Mouse (Mus musculus): Measurements from ENCODE around the gene Tmem95.

The Tmem95 gene

GRCm38 (mm10) chr11:69910781-69911560 lies 33.2 kb upstream of the Tmem95 start:
- no peak for DNase-seq

GRCm38 (mm10) chr11:69910177-69910576 lies 32.4 kb upstream of the Tmem95 start:
- DNase-seq = no peak

GRCm38 (mm10) chr11:69909174-69909573 lies 31.4 kb upstream of the Tmem95 start:
- no peak for DNase-seq

DNA sequence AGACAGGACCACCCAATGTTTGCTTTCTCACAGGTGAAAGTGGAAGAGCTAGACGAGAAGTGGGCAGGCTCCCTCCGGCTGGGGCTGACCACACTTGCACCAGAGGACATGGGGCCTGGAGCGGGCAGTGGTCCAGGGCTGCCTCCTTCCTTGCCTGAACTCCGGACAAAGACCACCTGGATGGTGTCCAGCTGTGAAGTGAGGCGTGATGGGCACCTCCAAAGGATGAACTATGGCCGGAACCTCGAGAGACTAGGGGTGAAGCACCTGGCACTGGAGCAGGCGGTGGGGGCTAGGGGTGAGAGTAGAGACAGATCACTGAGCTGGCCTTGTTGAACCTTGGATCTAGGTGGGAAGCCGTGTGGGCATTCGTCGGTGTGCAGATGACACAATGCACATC lies 30.8 kb upstream of the Tmem95 start:
- DNase-seq = peak in 1 of 2 experiments; percentile 45

DNA sequence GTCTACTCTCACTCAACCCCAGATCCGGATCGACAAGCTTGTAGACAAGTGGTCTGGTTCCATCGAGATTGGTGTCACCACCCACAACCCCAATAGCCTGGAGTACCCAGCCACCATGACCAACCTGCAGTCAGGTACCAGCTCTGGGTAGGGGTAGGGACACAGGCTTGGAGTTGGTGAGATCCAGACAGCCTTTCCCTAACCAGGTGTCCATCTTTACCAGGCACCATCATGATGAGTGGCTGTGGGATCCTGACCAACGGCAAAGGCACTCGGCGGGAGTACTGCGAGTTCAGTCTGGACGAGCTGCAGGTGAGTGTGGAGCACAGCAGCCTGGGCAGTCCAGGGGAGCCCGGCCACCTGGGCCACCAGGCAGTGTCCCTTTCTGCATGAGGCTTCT lies 26.5 kb upstream of the Tmem95 start:
- no peak for DNase-seq

DNA sequence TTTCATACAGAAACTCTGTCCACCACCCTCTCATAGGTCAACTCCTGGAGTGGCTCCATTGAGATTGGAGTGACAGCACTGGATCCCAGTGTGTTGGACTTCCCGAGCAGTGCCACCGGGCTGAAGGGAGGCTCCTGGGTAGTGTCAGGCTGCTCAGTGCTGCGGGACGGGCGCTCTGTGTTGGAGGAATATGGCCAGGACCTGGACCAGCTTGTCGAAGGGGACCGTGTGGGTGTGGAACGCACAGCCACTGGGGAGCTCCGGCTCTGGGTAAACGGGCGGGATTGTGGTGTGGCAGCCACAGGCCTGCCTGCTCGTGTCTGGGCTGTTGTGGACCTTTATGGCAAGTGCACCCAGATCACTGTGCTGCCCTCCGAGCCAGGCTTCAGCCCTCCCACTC lies 25.2 kb upstream of the Tmem95 start:
- DNase-seq = no peak

DNA sequence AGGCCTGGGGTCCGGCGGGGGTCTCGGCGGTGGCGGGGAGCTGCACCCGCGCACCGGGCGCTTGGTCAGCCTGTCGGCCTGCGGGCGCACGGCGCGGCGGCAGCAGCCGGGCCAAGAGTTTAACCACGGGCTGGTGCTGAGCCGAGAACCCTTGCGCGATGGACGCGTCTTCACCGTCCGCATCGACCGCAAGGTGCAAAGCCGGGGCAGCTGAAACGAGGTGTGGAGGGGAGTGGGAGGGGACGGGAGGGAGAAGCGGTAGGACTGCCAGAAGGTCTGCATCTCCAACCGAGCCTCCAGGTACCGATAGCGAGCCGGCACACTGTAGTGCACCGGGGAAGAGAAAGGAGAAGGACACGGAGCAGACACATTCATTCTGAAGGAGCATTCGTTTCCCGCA lies 24.2 kb upstream of the Tmem95 start:
- peak; percentile 63 to 64 for DNase-seq

- peak; percentile 93 to 94 for DNase-seq
These were observed 23.6 kb upstream of the Tmem95 start for GRCm38 (mm10) chr11:69901406-69901846.

DNA sequence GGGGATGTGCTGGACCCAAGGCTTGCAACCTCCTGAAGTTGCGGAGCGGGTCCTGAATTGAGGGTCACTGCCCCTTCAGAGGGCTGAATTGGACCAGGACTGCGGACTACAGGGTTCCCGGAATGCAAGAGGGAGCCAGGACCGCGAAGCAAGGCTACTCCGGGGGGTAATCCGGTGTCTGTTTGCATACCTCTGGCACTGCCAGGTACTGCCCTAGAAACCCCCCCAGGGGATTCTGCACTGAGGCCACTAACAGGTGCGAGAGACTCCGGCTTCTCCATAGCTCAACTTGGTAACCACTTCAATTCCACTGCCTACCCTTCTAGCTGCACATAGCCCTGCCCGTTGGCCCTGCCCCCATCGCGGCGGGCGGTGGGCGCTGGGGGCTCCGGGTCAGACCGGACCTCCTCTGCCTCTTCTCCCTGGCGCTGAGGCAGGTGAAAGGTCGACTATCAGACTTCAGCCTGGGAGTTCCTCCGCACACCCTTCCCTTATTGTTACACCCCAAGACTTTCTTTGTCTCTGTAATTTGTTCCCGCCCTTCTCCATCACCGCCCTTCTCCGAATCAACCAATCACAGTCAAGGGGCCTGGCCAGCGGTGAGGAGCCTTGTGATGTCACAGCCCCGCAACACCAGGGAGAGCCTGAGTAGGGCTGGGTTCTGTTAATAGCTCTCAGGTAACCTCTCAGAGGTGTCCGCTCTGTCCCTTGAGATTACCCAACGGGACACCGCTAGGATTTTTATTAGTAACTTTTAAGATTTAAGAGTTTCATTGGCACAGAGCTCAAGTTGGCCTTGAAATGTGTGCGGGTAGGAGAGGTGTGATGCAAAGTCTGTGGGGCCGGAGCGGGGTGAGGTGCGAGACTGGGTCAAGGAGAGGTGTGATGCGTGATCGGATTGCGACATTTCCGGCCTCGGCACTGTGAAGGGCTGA lies 22.9 kb upstream of the Tmem95 start, which contains the start of the genes 2810408A11Rik and Neurl4:
Gene 2810408A11Rik, minus strand, starts transcription at position 517 of the 935 bp plus-strand sequence.
Gene Neurl4, plus strand, starts transcription at position 602 of the 935 bp plus-strand sequence.
- peak; percentile 87 to 91 for DNase-seq

- DNase-seq = no peak
These were observed 22.1 kb upstream of the Tmem95 start for GRCm38 (mm10) chr11:69899870-69900269.

DNA sequence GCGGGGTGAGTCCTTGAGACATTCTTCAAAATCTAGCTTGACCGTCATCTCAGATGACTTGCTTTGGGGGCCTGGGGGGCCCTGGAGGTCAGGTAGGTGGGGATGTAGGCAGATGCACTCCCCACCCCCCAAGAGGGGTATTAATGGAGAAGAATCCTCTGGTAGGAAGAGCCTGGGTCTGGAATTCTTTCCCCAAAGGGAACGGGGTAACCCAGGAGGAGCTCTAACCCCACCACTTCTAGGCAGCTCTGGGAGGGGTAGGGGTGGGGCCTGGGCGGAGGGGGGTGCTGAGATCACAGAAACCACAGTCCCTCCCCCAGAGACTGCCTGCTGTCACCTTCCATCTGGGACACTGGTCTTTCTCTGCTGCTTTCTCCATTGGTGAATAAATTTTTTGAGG lies 17.5 kb upstream of the Tmem95 start, which contains the start of gene Acap1:
Gene Acap1, minus strand, starts transcription at position 249 of the 400 bp plus-strand sequence.
- DNase-seq = no peak

DNA sequence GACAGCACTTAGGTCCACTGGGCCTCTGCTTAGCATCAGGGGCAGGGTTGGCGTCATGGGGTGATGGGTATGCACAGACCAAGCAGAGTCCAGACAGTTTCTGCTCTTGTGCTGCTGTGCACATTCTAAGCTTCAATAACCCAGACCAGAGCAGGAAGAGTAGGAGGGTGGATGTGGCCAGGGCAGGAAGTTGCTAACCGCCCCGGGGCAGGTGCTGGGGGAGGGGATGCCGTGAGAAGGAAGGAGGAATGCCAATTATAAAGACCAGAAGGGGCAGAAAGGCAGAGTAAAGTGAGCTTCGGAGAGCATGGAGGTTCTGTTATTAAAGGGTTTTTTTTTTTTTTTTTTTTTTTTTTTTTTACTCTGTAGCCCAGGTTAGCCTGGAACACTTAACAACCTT lies 16.9 kb upstream of the Tmem95 start:
- no peak for DNase-seq

- DNase-seq = no peak
These were observed 13.7 kb upstream of the Tmem95 start for GRCm38 (mm10) chr11:69891482-69891881.

DNA sequence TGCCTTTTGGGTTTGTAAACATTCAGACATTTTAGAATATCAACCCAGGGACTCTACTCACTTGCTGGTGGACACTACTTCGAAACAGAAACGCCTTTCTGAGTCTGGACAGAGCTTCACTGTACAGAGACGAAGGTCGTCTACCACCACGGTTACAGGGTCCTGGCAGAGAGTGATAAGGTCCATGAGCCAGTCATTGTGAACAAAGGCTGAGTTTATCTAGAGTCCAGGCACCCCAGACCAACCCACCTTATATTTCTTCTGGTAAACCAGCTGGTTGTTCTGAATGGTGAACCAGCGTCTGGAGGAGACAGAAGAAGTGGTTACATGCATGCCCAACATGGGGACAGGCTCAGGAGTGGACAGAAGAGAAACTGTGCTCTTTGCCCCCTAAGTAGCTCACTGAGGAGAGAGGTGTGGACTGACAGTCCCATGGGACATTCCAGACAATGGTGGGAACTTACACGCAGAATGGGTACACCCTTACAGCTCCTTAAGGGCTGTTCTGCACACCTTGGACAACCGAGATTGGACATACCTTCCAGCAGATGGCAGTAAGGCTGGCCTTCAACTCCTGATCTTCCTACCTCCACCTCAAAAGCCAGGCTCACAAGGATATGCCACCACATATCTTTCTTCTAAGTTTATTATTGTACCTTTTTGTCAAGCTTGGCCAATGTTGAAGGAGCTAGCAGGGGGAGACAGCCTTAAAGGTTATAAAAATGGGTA lies 9.3 kb upstream of the Tmem95 start:
- no peak for DNase-seq

DNA sequence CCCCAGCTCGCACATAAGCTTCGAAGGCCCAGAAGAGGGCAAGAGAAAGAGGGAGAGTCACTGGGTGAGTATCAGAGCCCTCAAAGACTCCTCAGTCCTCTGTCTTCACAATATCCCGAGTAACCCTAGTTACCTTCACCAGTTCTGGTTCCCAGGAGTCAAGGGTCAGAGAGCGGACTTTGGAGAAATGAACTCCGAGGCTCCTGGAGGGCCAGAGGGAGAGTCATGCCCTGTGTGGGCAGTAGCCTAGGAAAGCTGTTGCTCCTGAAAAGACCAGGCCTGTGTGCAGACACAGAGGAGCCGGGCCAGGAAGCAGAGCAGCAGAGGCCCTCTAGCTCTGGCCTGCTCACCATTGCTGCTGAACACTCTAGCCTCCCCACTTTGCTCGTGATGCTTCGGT lies 6.8 kb upstream of the Tmem95 start:
- DNase-seq = no peak

DNA sequence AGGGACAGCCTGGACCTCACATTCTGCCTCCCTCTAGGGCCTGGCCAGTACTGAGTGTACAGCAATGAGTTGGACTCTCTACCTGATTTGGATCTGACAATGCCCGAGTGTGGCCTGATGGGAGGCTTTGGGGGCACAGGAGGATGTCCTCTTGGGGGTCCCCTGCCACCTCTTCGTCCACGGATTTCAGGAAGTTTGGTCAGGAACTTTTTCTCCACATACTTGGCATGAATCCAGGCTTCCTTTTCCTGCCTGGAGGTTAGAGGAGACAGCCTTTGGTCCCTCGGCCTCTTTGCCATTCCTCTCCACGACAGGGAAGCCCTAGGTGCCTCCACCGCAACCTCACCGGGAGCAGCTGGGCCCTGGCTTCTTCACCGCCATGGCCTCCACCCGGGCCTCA lies 6.4 kb upstream of the Tmem95 start:
- no peak for DNase-seq

DNA sequence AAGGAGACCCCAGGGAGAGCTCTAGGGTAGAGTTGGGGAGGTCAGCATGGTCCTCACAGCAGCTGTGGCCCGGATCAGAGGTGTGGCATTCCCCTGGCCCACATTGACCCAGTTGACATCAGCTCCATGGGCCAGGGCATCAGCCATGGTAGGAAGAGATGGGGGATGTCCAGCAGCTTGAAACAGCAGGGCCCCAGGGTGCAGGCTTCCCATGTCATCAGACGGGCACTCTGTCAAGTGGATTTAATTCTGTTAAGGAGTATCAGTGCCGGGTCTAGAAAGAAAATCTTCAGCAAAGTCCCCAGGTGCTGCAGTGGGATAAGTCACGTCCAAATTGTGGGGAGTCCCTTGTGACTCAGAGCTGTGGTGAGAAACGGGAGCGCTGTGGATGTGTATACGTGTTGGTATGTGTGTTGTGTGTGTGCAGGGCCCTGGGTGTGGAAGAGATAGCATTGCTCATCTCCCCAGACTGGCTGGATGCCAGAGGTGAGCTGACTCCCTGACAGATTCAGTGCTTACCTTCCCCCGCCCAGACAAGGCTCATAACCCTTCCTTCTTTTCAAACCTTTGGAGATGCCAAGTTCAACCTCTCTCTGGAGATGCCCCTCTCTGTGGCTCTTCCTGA lies 5.8 kb upstream of the Tmem95 start:
- no peak for DNase-seq

DNA sequence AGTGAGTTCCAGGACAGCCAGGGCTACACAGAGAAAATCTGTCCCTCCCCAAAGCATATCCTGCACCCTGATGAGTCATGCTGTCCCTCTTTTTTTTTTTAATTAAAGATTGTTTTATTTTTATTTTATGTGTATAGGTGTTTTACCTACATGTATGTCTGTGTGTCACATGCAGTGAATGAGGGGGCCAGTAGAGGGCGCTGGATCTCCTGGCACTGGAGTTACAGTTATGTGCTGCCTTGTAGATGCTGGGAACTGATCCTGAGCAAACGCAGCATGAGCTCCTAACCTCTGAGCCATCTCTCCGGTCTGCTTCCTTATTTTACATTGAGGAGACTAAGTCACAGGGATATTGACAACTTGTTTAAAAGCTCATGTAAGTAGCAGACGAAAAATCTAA lies 5.2 kb upstream of the Tmem95 start:
- DNase-seq = peak in 1 of 2 experiments; percentile 64

DNA sequence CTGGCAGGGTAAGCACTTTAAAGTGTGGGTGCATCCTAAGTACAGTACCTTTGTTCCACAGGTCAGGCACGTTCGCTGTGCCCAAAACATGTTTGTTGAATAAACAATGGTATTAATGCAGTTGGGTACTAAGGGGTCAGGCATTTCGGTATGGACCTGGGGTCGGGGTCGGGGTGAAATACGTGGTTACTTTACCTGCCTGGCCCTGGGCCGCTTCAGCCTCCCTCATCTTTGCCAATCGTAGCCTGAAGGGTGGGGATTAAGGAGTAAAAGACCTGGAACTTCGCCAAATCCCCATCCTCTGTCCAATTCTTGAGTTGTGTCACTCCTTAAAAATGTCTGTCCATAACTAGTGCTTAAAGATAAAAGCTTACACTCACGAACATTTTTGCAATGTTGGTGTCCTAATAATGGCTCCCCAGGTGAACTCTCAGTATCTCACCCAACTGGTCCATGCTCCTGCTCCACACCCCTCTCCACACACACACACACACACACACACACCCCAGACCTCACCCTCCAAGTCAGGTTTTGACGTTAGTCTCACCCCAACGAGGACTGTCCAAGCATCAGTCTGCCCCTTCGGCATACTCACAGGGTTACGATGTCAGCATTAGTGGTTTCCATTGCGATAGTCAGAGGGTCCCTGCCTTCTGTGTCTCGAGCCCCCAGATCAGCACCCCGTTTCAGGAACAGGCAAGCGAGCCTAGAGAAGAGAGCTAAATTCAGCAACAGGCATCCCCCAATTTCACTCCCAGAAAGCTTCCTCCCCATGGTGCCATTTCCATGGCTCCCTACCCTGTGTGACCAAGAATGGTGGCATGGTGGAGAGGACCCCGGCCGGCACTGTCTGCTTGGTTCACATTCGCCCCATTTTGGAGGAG lies 4.2 kb upstream of the Tmem95 start:
- no peak for DNase-seq

DNA sequence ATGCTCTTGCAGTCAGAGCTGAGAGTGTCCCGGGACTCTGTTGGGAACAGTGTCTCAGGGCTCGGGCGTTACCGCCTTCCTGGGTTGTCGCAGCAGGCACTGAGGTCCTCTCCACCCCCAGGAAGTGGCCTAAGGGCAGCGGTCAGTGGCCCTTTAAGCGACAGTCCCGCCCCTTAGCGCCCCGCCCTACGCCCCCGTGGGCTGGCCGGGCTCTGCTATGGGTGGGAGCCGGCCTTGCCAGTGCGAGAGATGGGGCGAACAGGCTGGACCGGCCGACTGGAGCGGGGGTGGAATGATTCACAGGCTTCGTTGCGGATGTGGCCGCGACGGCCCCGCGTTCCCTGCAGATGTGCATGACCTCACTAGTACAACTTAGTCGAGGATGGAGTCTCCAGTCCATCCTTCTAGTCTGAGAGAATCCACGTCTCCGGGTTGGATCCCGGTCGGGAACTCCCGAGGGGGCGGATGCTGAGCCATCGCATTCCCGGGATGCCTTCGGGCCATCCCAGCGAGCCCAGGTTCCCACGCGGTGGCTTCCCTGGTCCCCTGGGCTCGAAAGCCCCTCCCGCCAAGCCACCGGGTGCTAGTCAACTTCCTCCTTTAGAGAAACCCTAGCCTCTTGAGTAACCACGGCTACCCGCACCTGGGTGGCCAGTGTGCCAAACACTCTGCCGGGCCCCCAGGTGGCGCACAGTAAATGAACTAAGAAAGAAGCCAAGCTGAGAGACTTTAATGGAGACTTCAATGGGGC lies 3.2 kb upstream of the Tmem95 start, which contains the start of gene Kctd11:
Gene Kctd11, minus strand, starts transcription at position 554 of the 751 bp plus-strand sequence.
- DNase-seq = peak; percentile 77 to 79
